8 mouse cellular contexts compared by ENCODE assay signal in genomic region chr17:7821553-7822186, GRCm38 (mm10). TPM values are rescaled to one million over a fixed set of nuclear protein-coding genes. Genes with fewer than 3 reads are reported as not detected.
DNase-seq lines count a peak whose midpoint lies in the region; ATAC-seq and TF ChIP-seq lines count a peak whose summit lies in the region.

No protein-coding gene starts in this region.

- TF ChIP-seq CTCF in C2C12 (IDR thresholded peaks at IDR 0.05; ENCODE audit: control insufficient read depth, insufficient read depth, insufficient read length), result peak; percentile 58

- H3K79me3 ChIP-seq in C2C12 (ENCODE audit: low read depth), result no peaks in the 10 kb centered on the region

- ATAC-seq in intestine, embryonic 14.5 days (replicated peaks; ENCODE audit: low FRiP score, low TSS enrichment, low read depth), result no peak
- ATAC-seq in intestine, embryonic 16.5 days, result no peak
- ATAC-seq in embryonic facial prominence, embryonic 13.5 days (ENCODE audit: insufficient number of reproducible peaks, insufficient read depth, low FRiP score, low TSS enrichment, low read depth), result no peak
- no peak for ATAC-seq in inflammation-experienced regulatory T-cells, adult 6 months

- peaks cover 11% of the 10 kb centered on the region for H3K27me3 ChIP-seq in intestine, embryonic 14.5 days (replicated peaks; ENCODE audit: control insufficient read depth, insufficient read depth, low read length)
- peaks cover 13% of the 10 kb centered on the region for H3K27me3 ChIP-seq in intestine, embryonic 16.5 days (replicated peaks; ENCODE audit: control insufficient read depth, insufficient read depth, low read length)
- peaks cover 4% of the 10 kb centered on the region for H3K27me3 ChIP-seq in C2C12 (ENCODE audit: control insufficient read depth, insufficient read depth, insufficient read length)
- H3K27me3 ChIP-seq in embryonic facial prominence, embryonic 13.5 days, result peaks cover 26% of the 10 kb centered on the region

- peak; percentile 79 for DNase-seq in intestine, embryonic 14.5 days (ENCODE audit: low spot score)
- DNase-seq in adrenal gland, adult (ENCODE audit: inconsistent age in 2 of 2, low spot score in 1 of 2), result peak; percentile 36 to 76
- peak; percentile 71 to 74 for DNase-seq in left cerebral cortex, adult 18-20 months (ENCODE audit: low spot score in 2 of 2)
- peak; percentile 67 for DNase-seq in retina, embryonic 14.5 days (ENCODE audit: low spot score)

- no peak overlapping the region for H3K4me3 ChIP-seq in intestine, embryonic 14.5 days (ENCODE audit: low read depth, low read length)
- no peak overlapping the region for H3K4me3 ChIP-seq in intestine, embryonic 16.5 days (ENCODE audit: low read length)
- H3K4me3 ChIP-seq in C2C12 (ENCODE audit: insufficient read depth, poor library complexity, severe bottlenecking), result no peak overlapping the region
- 0 out of 2 replicates have a peak overlapping the region, but pooled peaks have one; percentile 12 for H3K4me3 ChIP-seq in embryonic facial prominence, embryonic 13.5 days

- H3K4me2 ChIP-seq in intestine, embryonic 14.5 days (ENCODE audit: low read length), result no peak overlapping the region
- no peak overlapping the region for H3K4me2 ChIP-seq in intestine, embryonic 16.5 days (ENCODE audit: low read depth, low read length)
- H3K4me2 ChIP-seq in embryonic facial prominence, embryonic 13.5 days, result peak overlapping the region; percentile 36

- no peaks in the 10 kb centered on the region for H3K79me2 ChIP-seq in C2C12 (ENCODE audit: control insufficient read depth, insufficient read depth)

- WGBS in intestine, embryonic 14.5 days, result 34% methylated on average over 17 of the region's 17 CpGs
- 31% methylated on average over 17 of the region's 17 CpGs for WGBS in intestine, embryonic 16.5 days
- WGBS in embryonic facial prominence, embryonic 13.5 days, result 18% methylated on average over 17 of the region's 17 CpGs

- no peaks in the 10 kb centered on the region for H3K36me3 ChIP-seq in intestine, embryonic 14.5 days (ENCODE audit: control insufficient read depth, insufficient read depth, low read length)
- H3K36me3 ChIP-seq in intestine, embryonic 16.5 days (ENCODE audit: control insufficient read depth, insufficient read depth, low read length), result no peaks in the 10 kb centered on the region
- H3K36me3 ChIP-seq in C2C12 (ENCODE audit: control insufficient read depth, insufficient read depth), result no peaks in the 10 kb centered on the region
- no peaks in the 10 kb centered on the region for H3K36me3 ChIP-seq in embryonic facial prominence, embryonic 13.5 days

- H3K4me1 ChIP-seq in intestine, embryonic 14.5 days (replicated peaks; ENCODE audit: control insufficient read depth, insufficient read depth, low read length), result 0 out of 2 replicates have a peak, but pooled peaks cover 2% of the 10 kb centered on the region
- peaks cover 1% of the 10 kb centered on the region; the same call in 1 of the 2 replicates for H3K4me1 ChIP-seq in intestine, embryonic 16.5 days (ENCODE audit: control insufficient read depth, insufficient read depth, low read length)
- peaks cover 15% of the 10 kb centered on the region for H3K4me1 ChIP-seq in embryonic facial prominence, embryonic 13.5 days

- no peak overlapping the region for H3ac ChIP-seq in C2C12 (ENCODE audit: control insufficient read depth, insufficient read length, low read depth)

- H3K9ac ChIP-seq in intestine, embryonic 14.5 days (ENCODE audit: low read length), result no peak overlapping the region
- H3K9ac ChIP-seq in intestine, embryonic 16.5 days (ENCODE audit: low read depth, low read length), result no peak overlapping the region
- H3K9ac ChIP-seq in embryonic facial prominence, embryonic 13.5 days, result no peak overlapping the region

- no peaks in the 10 kb centered on the region for H3K9me3 ChIP-seq in intestine, embryonic 14.5 days (ENCODE audit: control insufficient read depth, low read length)
- no peaks in the 10 kb centered on the region for H3K9me3 ChIP-seq in intestine, embryonic 16.5 days (ENCODE audit: control insufficient read depth, low read length)
- H3K9me3 ChIP-seq in embryonic facial prominence, embryonic 13.5 days, result no peaks in the 10 kb centered on the region

- no peak overlapping the region for H3K27ac ChIP-seq in intestine, embryonic 14.5 days (ENCODE audit: low read depth)
- no peak overlapping the region for H3K27ac ChIP-seq in intestine, embryonic 16.5 days (ENCODE audit: low read length)
- H3K27ac ChIP-seq in embryonic facial prominence, embryonic 13.5 days, result no peak overlapping the region

TF ChIP-seq in C2C12, 6 proteins besides CTCF, POLR2A, EP300 and RAD21:
- TF ChIP-seq MYOD1 (IDR thresholded peaks at IDR 0.05; ENCODE audit: control insufficient read depth, insufficient read length, low read depth) (no peak), USF1 (IDR thresholded peaks at IDR 0.05; ENCODE audit: low read depth) (no peak), CEBPB (IDR thresholded peaks at IDR 0.05; ENCODE audit: low read depth) (no peak), MAX (IDR thresholded peaks at IDR 0.05) (no peak), FOSL1 (IDR thresholded peaks at IDR 0.05; ENCODE audit: insufficient read depth, low read length, poor library complexity, severe bottlenecking) (no peak), MYOG (IDR thresholded peaks at IDR 0.05; ENCODE audit: control insufficient read depth, extremely low read depth, insufficient read length) (no peak)
TF ChIP-seq in C2C12: peak in this region for 0.

RNA-seq across cellular contexts. Expression of gene Fndc1, which starts 5.4 kb away (rescaled TPM):
- polyA plus RNA-seq in intestine, embryonic 14.5 days (2014; fragmentation: Nextera tagmentation; extraction: Ambion mirVana), result 5.7 and 9.3 TPM in 2 replicates
- 13.3 and 14.9 TPM in 2 replicates for polyA plus RNA-seq in intestine, embryonic 16.5 days (2015; fragmentation: Nextera tagmentation; extraction: Ambion mirVana)
- polyA plus RNA-seq in C2C12 (2012; fragmentation: generic; extraction: Trizol), result 0.53 TPM
- polyA plus RNA-seq in embryonic facial prominence, embryonic 13.5 days (2015; fragmentation: Nextera tagmentation; extraction: Ambion mirVana), result 22.5 and 23.5 TPM in 2 replicates
- total RNA-seq in left cerebral cortex, adult 18-20 months (2021), result 1 to 10 TPM; 4.5 to 4.6 TPM
- not detected for polyA plus RNA-seq in inflammation-experienced regulatory T-cells, adult 6 months (2017; shearing (Covaris generic))
